Mouse (Mus musculus) embryonic facial prominence, embryonic 13.5 days (tissue): ENCODE measurements around the gene Dbp. TPM values are rescaled to one million over a fixed set of nuclear protein-coding genes. Genes with fewer than 3 reads are reported as not detected.

Experiments
- ATAC-seq: fragments of 200-750 bp; cut with Nextera tagmentation; 2 replicates; pipeline ENCODE4 v1.8.0; 2017; ENCODE audit warnings: low read depth; ENCODE audit not compliant: insufficient number of reproducible peaks, insufficient read depth, low FRiP score, low TSS enrichment
- H3K27ac ChIP-seq: fragments of 300-500 bp; sonication (generic); 2 replicates; pipeline ENCODE4 v1.5.1; 2015; ENCODE audit warnings: moderate library complexity, mild to moderate bottlenecking, inconsistent platforms
- H3K27me3 ChIP-seq: fragments of 300-500 bp; sonication (generic); 2 replicates; pipeline ENCODE4 v1.6.1; 2015; ENCODE audit warnings: mild to moderate bottlenecking, inconsistent platforms
- H3K36me3 ChIP-seq: fragments of 300-500 bp; sonication (generic); 2 replicates; pipeline ENCODE4 v1.6.1; 2015; ENCODE audit warnings: mild to moderate bottlenecking, inconsistent platforms
- H3K4me1 ChIP-seq: fragments of 300-500 bp; sonication (generic); 2 replicates; pipeline ENCODE4 v1.6.1; 2015; ENCODE audit warnings: inconsistent platforms
- H3K4me2 ChIP-seq: fragments of 300-500 bp; sonication (generic); 2 replicates; pipeline ENCODE4 v1.6.1; 2015; ENCODE audit warnings: moderate library complexity, mild to moderate bottlenecking, inconsistent platforms
- H3K4me3 ChIP-seq: fragments of 300-500 bp; sonication (generic); 2 replicates; pipeline ENCODE4 v1.5.1; 2015; ENCODE audit warnings: mild to moderate bottlenecking, inconsistent platforms
- H3K9ac ChIP-seq: fragments of 300-500 bp; sonication (generic); 2 replicates; pipeline ENCODE4 v1.6.1; 2015; ENCODE audit warnings: mild to moderate bottlenecking, inconsistent platforms
- H3K9me3 ChIP-seq: fragments of 300-500 bp; sonication (generic); 2 replicates; pipeline ENCODE4 v1.6.1; 2016; ENCODE audit warnings: inconsistent platforms
- WGBS: fragments of 180-500 bp; shearing (Covaris S2); methylation state at CpG from one replicate; pipeline ENCODE4 v1.1.7; 2015; ENCODE audit warnings: mixed read lengths; 5-methylcytosine and 5-hydroxymethylcytosine counted together
- polyA plus RNA-seq: library from polyadenylated mRNA; unstranded; fragments of >200 nt; fragmentation: Nextera tagmentation; extraction: Ambion mirVana; gene quantifications from 2 replicates; pipeline ENCODE4 v1.2.1, GENCODE M21; 2015

Gene Dbp
- polyA plus RNA-seq, 1 experiment from 2014 or later, result 10.2 TPM

DNA sequence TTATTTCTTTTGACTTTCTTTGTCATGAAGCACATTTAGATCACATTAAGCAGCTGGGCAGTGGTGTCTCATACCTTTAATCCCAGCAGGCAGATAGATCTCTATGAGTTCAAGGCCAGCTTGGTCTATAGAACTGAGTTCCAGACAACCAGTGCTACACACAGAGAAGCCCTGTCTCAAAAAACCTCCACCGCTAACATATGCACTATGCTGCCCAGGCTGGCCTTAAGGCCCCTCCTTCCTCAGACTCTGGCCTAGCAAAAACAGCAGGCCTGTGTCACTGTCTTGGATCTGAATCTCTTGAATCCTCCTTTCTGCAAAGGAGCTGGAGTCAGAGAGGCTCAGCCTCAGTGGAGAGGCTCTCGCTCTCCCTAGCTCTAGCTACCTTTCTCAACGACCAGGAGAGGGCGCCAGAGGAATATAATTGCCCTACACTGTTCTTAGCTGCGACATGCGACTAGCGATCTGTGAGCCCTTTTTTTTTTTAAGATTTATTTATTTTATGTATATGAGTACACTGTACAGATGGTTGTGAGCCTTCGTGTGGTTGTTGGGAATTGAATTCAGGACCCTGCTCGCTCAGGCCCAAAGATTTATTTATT lies 34.4 kb downstream of the Dbp start:
- WGBS, result 6% methylated on average over 9 of the region's 9 CpGs
- no peak overlapping the region for H3K4me3 ChIP-seq
- H3K4me1 ChIP-seq, result peaks cover 6% of the 10 kb centered on the region; the same call in 1 of the 2 replicates
- no peak overlapping the region for H3K4me2 ChIP-seq
- no peaks in the 10 kb centered on the region for H3K36me3 ChIP-seq
- no peak overlapping the region for H3K27ac ChIP-seq
- H3K9me3 ChIP-seq, result no peaks in the 10 kb centered on the region
- H3K27me3 ChIP-seq, result no peaks in the 10 kb centered on the region
- ATAC-seq, result peak; percentile 74; the same call in 1 of the 2 replicates
- H3K9ac ChIP-seq, result no peak overlapping the region

DNA sequence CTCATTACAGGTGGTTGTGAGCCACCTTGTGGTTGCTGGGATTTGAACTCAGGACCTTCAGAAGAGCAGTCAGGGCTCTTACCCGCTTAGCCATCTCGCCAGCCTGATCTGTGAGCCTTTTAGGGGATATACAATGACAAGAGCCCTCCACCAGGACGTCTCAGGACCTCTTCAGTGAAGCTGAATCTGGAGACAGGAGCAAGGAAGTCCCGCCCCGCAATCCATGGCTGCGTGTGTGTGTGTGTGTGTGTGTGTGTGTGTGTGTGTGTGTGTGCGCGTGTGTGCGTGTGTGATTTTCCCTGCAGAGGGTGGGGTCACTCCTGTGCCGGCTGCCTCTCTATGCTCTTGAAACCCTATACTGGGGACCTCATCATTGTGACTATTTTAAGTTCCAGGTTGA lies 34.9 kb downstream of the Dbp start:
- H3K4me1 ChIP-seq, result peaks cover 6% of the 10 kb centered on the region; the same call in 1 of the 2 replicates
- no peaks in the 10 kb centered on the region for H3K9me3 ChIP-seq
- no peak for ATAC-seq
- no peaks in the 10 kb centered on the region for H3K36me3 ChIP-seq
- no peak overlapping the region for H3K9ac ChIP-seq
- 62% methylated on average over 9 of the region's 10 CpGs for WGBS
- H3K27me3 ChIP-seq, result no peaks in the 10 kb centered on the region
- H3K4me3 ChIP-seq, result no peak overlapping the region
- H3K4me2 ChIP-seq, result no peak overlapping the region
- H3K27ac ChIP-seq, result no peak overlapping the region

DNA sequence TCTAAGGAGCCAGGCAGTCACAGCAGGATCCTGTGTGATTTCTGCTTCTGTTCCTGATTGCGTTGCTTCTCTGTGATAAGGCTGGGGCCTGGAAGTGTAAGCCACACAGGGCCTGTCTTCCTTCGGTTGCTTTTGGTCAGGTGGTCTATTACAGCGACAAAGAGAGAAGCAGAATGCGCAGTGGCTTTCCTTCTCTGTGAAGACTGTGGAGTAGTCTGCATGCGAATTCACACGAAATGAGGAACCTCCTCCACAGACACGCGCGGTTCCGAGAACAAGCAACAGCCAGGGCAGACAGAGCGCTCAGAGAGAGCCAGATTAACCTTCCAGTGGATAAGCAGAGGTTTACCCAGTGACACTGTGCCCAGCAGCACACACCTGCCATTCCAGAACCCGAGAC lies 36.4 kb downstream of the Dbp start:
- H3K4me3 ChIP-seq, result peak overlapping the region; percentile 29; the same call in 1 of the 2 replicates
- peaks cover 6% of the 10 kb centered on the region; the same call in 1 of the 2 replicates for H3K4me1 ChIP-seq
- no peaks in the 10 kb centered on the region for H3K27me3 ChIP-seq
- no peak for ATAC-seq
- H3K9me3 ChIP-seq, result no peaks in the 10 kb centered on the region
- peak overlapping the region; percentile 54 for H3K4me2 ChIP-seq
- 79% methylated on average over 12 of the region's 12 CpGs for WGBS
- H3K9ac ChIP-seq, result no peak overlapping the region
- no peaks in the 10 kb centered on the region for H3K36me3 ChIP-seq
- no peak overlapping the region for H3K27ac ChIP-seq

DNA sequence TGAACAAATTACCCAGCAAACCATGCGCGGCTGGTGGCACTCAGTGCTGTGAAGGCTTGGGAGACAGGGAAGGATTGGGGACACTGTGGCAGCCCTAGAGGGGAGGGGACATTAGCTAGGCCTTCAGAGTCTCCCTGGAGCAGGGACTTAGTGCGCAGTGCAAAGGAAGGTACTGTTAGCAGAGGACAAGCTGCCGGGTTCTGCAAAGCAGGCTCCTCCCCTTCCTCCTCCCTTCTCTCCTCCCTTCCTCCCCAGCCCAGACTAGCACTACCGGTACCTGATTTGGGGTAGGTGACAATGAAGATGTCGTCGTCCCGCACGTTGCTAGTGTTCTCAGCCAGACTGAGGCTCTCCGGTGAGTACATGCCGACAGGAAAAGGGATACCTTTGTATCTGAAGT lies 36.9 kb downstream of the Dbp start:
- H3K4me3 ChIP-seq, result peak overlapping the region; percentile 29
- H3K9ac ChIP-seq, result peak overlapping the region; percentile 47; the same call in 1 of the 2 replicates
- 28% methylated on average over 11 of the region's 11 CpGs for WGBS
- ATAC-seq, result no peak
- no peaks in the 10 kb centered on the region for H3K27me3 ChIP-seq
- H3K27ac ChIP-seq, result no peak overlapping the region
- H3K36me3 ChIP-seq, result no peaks in the 10 kb centered on the region
- no peaks in the 10 kb centered on the region for H3K9me3 ChIP-seq
- peak overlapping the region; percentile 54 for H3K4me2 ChIP-seq
- H3K4me1 ChIP-seq, result peaks cover 6% of the 10 kb centered on the region; the same call in 1 of the 2 replicates

DNA sequence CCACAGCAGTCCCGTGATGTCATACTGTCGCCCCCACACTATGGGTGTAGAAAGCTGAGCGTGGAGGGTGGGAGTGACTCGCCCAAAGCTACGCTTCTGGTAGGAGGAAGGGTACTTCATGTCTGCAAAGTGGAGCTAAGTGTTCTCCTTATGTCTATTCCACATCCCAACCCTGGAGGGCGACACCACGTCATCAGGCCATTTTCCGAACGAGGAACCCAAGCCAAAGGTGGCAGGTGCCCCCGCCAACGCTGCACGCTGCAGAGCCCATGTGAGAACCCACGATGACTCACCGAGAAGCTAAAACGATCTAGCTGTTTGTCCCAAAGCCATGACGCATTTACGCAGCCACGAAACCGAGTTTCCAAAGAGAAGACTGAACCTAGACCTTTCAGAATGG lies 37.5 kb downstream of the Dbp start:
- Histone ChIP-seq H3K4me3 (peak overlapping the region; percentile 29), H3K27me3 (no peaks in the 10 kb centered on the region), H3K4me1 (peaks cover 6% of the 10 kb centered on the region; the same call in 1 of the 2 replicates), H3K9me3 (no peaks in the 10 kb centered on the region), H3K36me3 (no peaks in the 10 kb centered on the region), H3K4me2 (peak overlapping the region; percentile 54), H3K9ac (peak overlapping the region; percentile 47), H3K27ac (no peak overlapping the region)
- 34% methylated on average over 19 of the region's 19 CpGs for WGBS
- ATAC-seq, result no peak

DNA sequence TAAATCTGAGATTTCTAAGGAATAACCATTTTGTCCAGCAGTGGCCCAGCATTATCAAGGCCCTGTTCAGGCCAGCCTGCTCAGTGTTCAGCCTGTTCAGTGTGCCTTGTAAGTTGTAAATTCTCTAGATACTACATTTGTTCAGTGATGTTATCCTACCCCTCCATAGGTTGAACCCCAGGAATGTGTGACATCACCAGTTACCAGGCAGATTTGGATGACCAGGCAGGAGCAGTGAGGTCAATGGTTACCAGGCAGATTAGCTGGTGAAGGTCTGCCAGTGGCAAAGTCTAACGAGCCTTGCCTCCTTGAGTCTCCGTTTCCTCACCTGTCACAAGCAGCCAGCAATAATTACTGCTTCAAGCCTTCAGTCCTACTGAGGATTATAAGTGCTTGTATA lies 39.5 kb downstream of the Dbp start:
- H3K4me3 ChIP-seq, result no peak overlapping the region
- H3K9ac ChIP-seq, result no peak overlapping the region
- no peak for ATAC-seq
- H3K27ac ChIP-seq, result no peak overlapping the region
- WGBS, result 33% methylated on average over 2 of the region's 2 CpGs
- no peaks in the 10 kb centered on the region for H3K9me3 ChIP-seq
- no peak overlapping the region for H3K4me2 ChIP-seq
- H3K27me3 ChIP-seq, result no peaks in the 10 kb centered on the region
- H3K4me1 ChIP-seq, result peaks cover 6% of the 10 kb centered on the region; the same call in 1 of the 2 replicates
- H3K36me3 ChIP-seq, result no peaks in the 10 kb centered on the region

DNA sequence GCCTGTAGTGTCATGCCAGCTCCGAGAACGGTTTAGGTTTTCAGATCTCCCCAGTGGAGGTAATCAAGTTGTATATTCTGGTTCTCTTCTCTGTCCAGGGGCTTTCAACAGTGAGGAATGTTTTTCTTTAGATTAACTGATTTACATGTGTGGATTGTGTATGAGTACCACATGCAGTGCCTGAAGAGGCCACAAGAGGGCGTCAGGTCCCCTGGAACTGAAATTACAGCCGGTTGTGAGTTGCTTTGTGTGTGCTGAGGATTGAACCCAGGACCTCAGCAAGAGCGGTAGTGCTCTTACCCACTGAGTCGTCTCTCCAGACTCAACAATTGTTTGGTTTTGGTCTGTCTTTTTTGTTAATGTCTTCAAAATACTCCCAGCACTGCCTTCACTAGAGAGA lies 41.6 kb downstream of the Dbp start:
- H3K4me2 ChIP-seq, result no peak overlapping the region
- WGBS, result 61% methylated on average over 6 of the region's 6 CpGs

DNA sequence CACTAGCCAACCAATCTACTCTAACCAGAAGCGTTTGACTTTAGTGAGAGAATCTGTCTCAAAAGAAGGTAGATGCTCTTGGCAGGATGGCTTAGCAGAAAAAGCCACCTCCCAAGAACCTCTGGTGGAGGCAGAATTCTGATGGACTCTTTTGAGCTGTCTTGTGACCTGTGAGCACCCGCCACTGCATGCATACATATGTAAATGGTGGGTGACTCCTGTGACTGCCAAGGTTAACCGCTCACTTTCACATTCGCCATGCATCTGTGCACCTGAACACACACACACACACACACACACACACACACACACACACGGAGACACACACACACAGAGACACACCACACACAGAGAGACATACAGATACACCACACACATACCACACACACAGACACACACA lies 42.6 kb downstream of the Dbp start:
- Histone ChIP-seq H3K27ac (no peak overlapping the region), H3K4me2 (no peak overlapping the region), H3K9me3 (no peaks in the 10 kb centered on the region), H3K27me3 (no peaks in the 10 kb centered on the region), H3K4me1 (0 out of 2 replicates have a peak, but pooled peaks cover 4% of the 10 kb centered on the region), H3K36me3 (no peaks in the 10 kb centered on the region), H3K9ac (no peak overlapping the region), H3K4me3 (no peak overlapping the region)
- ATAC-seq, result no peak
- WGBS, result 88% methylated on average over 5 of the region's 5 CpGs

More for the DNA sequence above, 41.6 kb downstream of the Dbp start:
- no peaks in the 10 kb centered on the region for H3K36me3 ChIP-seq
- no peak overlapping the region for H3K9ac ChIP-seq
- no peak for ATAC-seq
- no peak overlapping the region for H3K4me3 ChIP-seq
- no peaks in the 10 kb centered on the region for H3K27me3 ChIP-seq
- no peaks in the 10 kb centered on the region for H3K9me3 ChIP-seq
- peaks cover 8% of the 10 kb centered on the region; the same call in 1 of the 2 replicates for H3K4me1 ChIP-seq
- no peak overlapping the region for H3K27ac ChIP-seq

DNA sequence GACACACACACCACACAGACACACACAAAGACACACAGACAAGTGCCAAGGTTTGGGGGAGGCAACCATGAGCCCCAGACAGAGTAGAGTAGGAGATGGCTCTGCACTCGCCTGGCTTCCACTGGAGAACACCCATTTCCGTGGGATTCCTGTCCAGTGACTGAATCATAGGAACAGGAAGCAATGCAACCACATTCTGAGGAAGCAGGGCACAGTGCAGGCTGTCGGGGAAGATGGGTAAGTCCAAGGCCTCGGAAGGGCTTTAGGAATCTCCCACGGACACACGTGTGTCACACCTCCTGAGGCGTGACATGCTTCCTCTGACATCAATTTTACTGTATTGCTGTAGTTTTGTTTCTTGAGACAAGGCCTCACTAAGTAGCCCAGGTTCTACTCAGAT lies 43.2 kb downstream of the Dbp start:
- H3K9ac ChIP-seq, result no peak overlapping the region
- no peak for ATAC-seq

DNA sequence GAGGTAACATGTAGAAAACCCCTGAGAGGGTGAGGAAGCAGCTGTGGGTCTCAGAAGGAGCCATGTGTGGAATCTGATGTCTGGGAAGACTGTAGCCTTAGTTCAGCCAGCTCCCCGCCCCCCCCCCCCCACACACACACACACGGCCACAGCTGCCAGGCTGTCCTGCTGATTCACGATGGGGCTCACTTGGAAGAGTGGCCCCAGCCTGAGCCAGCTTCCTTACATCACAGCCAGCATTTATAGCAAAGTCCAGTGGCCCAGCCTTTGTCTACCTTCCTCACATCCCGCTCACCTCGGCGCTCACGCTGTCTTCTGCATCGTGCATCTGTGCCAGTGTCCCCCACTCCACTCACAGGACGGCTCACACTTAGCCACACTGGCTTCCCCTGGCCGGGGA lies 44.5 kb downstream of the Dbp start:
- 61% methylated on average over 8 of the region's 10 CpGs for WGBS
- Histone ChIP-seq H3K4me1 (0 out of 2 replicates have a peak, but pooled peaks cover 2% of the 10 kb centered on the region), H3K27ac (no peak overlapping the region), H3K4me2 (no peak overlapping the region), H3K9me3 (no peaks in the 10 kb centered on the region), H3K4me3 (no peak overlapping the region), H3K27me3 (no peaks in the 10 kb centered on the region), H3K9ac (no peak overlapping the region), H3K36me3 (no peaks in the 10 kb centered on the region)
- ATAC-seq, result no peak

More for the DNA sequence above, 43.2 kb downstream of the Dbp start:
- Histone ChIP-seq H3K36me3 (no peaks in the 10 kb centered on the region), H3K4me2 (no peak overlapping the region), H3K4me1 (0 out of 2 replicates have a peak, but pooled peaks cover 2% of the 10 kb centered on the region), H3K4me3 (no peak overlapping the region), H3K9me3 (no peaks in the 10 kb centered on the region), H3K27me3 (no peaks in the 10 kb centered on the region), H3K27ac (no peak overlapping the region)
- whole genome bisulfite sequencing, result 81% methylated on average over 7 of the region's 7 CpGs

DNA sequence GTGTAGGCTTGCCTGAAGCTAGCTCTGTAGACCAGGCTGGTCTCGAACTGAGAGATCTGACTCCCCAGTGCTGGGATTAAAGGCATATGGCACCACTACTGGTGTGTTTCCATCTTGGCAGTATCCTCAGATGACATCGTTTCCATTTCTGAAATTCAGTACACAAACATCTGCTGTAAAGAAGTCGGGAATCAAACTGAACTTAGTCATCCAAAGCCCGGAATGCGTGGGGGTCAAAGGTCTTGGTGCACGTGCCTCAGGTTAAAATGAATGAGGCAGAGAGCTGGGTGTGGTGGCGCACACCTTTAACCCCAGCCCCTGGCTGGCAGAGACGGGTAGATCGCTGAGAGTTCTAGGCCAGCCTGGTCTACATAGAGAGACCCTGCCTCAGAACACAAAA lies 45.3 kb downstream of the Dbp start:
- no peaks in the 10 kb centered on the region for H3K36me3 ChIP-seq
- no peaks in the 10 kb centered on the region for H3K9me3 ChIP-seq
- no peak overlapping the region for H3K4me2 ChIP-seq
- no peak overlapping the region for H3K9ac ChIP-seq
- H3K27me3 ChIP-seq, result no peaks in the 10 kb centered on the region
- 58% methylated on average over 9 of the region's 9 CpGs for WGBS
- H3K27ac ChIP-seq, result no peak overlapping the region
- no peak for ATAC-seq
- H3K4me1 ChIP-seq, result 0 out of 2 replicates have a peak, but pooled peaks cover 2% of the 10 kb centered on the region
- H3K4me3 ChIP-seq, result no peak overlapping the region

DNA sequence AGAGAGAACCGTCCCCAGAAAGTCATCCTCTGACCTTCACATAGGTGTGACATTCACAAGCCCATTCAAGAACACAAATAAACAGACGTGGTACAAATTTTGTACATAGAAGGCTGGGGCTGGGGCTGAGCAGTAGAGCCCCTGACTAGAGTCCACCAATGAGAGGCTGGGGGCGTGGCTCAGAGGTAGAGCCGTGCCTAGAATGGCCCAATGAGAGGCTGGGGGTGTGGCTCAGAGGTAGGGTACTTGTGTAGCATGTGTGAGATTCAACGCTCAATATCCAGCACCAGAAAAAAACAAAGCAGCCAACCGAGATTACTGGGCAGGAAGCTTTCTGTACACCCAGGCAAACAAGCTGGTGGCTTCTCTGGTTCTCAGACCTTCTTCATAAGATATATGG lies 50.8 kb downstream of the Dbp start:
- Histone ChIP-seq H3K9ac (no peak overlapping the region), H3K27ac (no peak overlapping the region), H3K27me3 (peaks cover 30% of the 10 kb centered on the region), H3K36me3 (no peaks in the 10 kb centered on the region), H3K4me1 (peaks cover 12% of the 10 kb centered on the region), H3K4me3 (no peak overlapping the region), H3K4me2 (no peak overlapping the region), H3K9me3 (no peaks in the 10 kb centered on the region)
- no peak for ATAC-seq
- WGBS, result 55% methylated on average over 6 of the region's 6 CpGs
